Mouse (Mus musculus) heart, embryonic 16.5 days (tissue): Measurements from ENCODE around the gene Dhx40. TPM values are rescaled to one million over a fixed set of nuclear protein-coding genes. Genes with fewer than 3 reads are reported as not detected.
"Not testable (repeated sequence)": the region's sequence is repeated elsewhere in the genome, so short reads cannot be mapped to it uniquely, and the experiment has no call there.

ENCODE experiments used
- ATAC-seq: fragments of 200-750 bp; cut with Nextera tagmentation; replicated peaks from 2 replicates; pipeline ENCODE4 v1.8.0; 2017; ENCODE audit warnings: moderate number of reproducible peaks; ENCODE audit not compliant: insufficient read depth, low FRiP score; ENCODE audit errors: extremely low read depth
- H3K27ac ChIP-seq: fragments of 300-500 bp; sonication (generic); 2 replicates; pipeline ENCODE4 v1.5.1; 2014; ENCODE audit warnings: mild to moderate bottlenecking, low read length, control low read depth, moderate library complexity
- H3K27me3 ChIP-seq: fragments of 300-500 bp; sonication (generic); 2 replicates; pipeline ENCODE4 v1.6.1; 2014; ENCODE audit warnings: low read length, mixed read lengths; ENCODE audit not compliant: control insufficient read depth, insufficient read depth
- H3K36me3 ChIP-seq: fragments of 300-500 bp; sonication (generic); 2 replicates; pipeline ENCODE4 v1.6.1; 2014; ENCODE audit not compliant: control insufficient read depth, insufficient read depth
- H3K4me1 ChIP-seq: fragments of 300-500 bp; sonication (generic); 2 replicates; pipeline ENCODE4 v1.6.1; 2014; ENCODE audit warnings: low read length, mixed read lengths; ENCODE audit not compliant: control insufficient read depth, insufficient read depth
- H3K4me2 ChIP-seq: fragments of 300-500 bp; sonication (generic); 2 replicates; pipeline ENCODE4 v1.6.1; 2014; ENCODE audit warnings: low read depth, mild to moderate bottlenecking, control low read depth, low read length
- H3K4me3 ChIP-seq: fragments of 300-500 bp; sonication (generic); 2 replicates; pipeline ENCODE4 v1.5.1; 2014; ENCODE audit warnings: mild to moderate bottlenecking, control low read depth, low read length
- H3K9ac ChIP-seq: fragments of 300-500 bp; sonication (generic); 2 replicates; pipeline ENCODE4 v1.6.1; 2014; ENCODE audit warnings: low read length, control low read depth
- H3K9me3 ChIP-seq: fragments of 300-500 bp; sonication (generic); replicated peaks from 2 replicates; pipeline ENCODE4 v1.6.1; 2016; ENCODE audit warnings: low read length; ENCODE audit not compliant: control insufficient read depth
- WGBS: fragments of 180-500 bp; shearing (Covaris S2); extraction: QIAGEN DNeasy Blood & Tissue Kit; methylation state at CpG from one replicate; pipeline ENCODE4 v1.1.7; 2014; 5-methylcytosine and 5-hydroxymethylcytosine counted together
- polyA plus RNA-seq: library from polyadenylated mRNA; unstranded; fragments of >200 nt; fragmentation: Nextera tagmentation; extraction: Ambion mirVana; gene quantifications from 2 replicates; pipeline ENCODE4 v1.2.1, GENCODE M21; 2015

The Dhx40 gene
- polyA plus RNA-seq, 1 experiment from 2014 or later: 16.1 TPM

DNA sequence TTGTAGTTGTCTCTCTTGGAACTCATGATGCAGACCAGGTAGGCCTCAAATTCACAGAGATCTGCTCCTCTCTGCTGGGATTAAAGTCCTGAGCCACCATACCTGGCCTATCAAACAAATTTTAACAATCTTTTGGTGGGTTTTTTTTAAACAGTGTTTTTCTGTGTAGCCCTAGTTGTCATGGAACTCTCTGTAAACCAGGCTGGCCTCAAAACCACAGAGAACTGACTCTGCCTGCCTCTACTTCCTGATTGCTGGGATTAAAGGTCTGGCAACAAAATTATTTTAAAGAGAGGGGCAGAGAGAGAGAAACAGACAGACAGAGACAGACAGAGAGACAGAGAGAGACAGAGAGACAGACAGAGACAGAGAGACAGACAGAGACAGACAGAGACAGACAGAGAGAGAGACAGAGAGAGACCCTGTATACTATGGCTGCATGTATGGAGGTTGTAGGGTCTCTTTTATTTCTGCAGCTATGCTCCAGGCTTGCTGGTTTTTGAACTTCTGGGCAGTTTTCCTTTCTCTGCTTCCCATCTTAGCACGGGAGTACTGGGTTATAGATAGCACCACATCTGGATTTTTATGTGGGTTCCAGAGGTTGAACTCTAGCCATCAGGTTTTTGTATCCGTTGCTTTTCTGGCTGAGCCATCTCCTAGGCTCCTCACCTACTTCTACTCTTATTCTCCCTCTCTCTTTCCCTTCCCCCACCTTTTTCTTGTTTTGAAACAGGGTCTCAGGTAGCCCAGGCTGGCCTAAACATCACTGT lies 20.1 kb upstream of the Dhx40 start:
- H3K4me1 ChIP-seq: peaks cover 6% of the 10 kb centered on the region
- no peaks in the 10 kb centered on the region for H3K27me3 ChIP-seq
- WGBS: 83% methylated on average over 2 of the region's 2 CpGs
- no peak overlapping the region for H3K4me2 ChIP-seq
- no peaks in the 10 kb centered on the region for H3K36me3 ChIP-seq
- no peaks in the 10 kb centered on the region for H3K9me3 ChIP-seq
- peak overlapping the region; percentile 69 for H3K27ac ChIP-seq
- ATAC-seq: no peak
- H3K4me3 ChIP-seq: no peak overlapping the region
- no peak overlapping the region for H3K9ac ChIP-seq

- ATAC-seq: no peak
- 93% methylated on average over 6 of the region's 7 CpGs for WGBS
Observed at GRCm38 (mm10) chr11:86824433-86824832, 16.9 kb upstream of the Dhx40 start.

DNA sequence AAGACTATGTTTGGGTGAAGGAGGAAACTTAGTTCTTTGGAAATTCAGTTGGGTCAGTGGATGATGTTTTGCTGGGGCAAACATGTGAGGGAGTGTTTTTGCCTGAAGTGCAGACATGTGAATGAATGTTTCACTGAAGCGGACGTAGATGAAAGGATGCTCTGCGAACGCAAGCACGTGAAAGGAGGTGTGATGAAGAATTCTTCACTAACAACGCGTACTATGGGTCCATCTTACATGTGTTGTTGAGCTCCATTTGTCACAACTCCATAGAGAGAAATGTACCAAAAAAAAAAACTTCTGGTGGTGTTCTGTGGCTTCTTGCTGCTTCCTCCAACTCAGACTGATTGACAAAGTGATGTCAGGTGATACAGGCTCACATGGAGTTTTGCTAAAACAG lies 15.0 kb upstream of the Dhx40 start:
- H3K27me3 ChIP-seq: no peaks in the 10 kb centered on the region
- WGBS: 83% methylated on average over 7 of the region's 7 CpGs
- no peak overlapping the region for H3K9ac ChIP-seq
- no peak overlapping the region for H3K4me3 ChIP-seq
- H3K27ac ChIP-seq: no peak overlapping the region
- no peaks in the 10 kb centered on the region for H3K9me3 ChIP-seq
- no peaks in the 10 kb centered on the region for H3K4me1 ChIP-seq
- no peak for ATAC-seq
- no peak overlapping the region for H3K4me2 ChIP-seq
- H3K36me3 ChIP-seq: no peaks in the 10 kb centered on the region

More at GRCm38 (mm10) chr11:86824433-86824832, 16.9 kb upstream of the Dhx40 start:
- H3K27ac ChIP-seq: no peak overlapping the region
- peaks cover 6% of the 10 kb centered on the region for H3K4me1 ChIP-seq
- no peaks in the 10 kb centered on the region for H3K9me3 ChIP-seq
- H3K36me3 ChIP-seq: no peaks in the 10 kb centered on the region
- H3K4me3 ChIP-seq: no peak overlapping the region
- H3K27me3 ChIP-seq: no peaks in the 10 kb centered on the region
- no peak overlapping the region for H3K4me2 ChIP-seq
- no peak overlapping the region for H3K9ac ChIP-seq

DNA sequence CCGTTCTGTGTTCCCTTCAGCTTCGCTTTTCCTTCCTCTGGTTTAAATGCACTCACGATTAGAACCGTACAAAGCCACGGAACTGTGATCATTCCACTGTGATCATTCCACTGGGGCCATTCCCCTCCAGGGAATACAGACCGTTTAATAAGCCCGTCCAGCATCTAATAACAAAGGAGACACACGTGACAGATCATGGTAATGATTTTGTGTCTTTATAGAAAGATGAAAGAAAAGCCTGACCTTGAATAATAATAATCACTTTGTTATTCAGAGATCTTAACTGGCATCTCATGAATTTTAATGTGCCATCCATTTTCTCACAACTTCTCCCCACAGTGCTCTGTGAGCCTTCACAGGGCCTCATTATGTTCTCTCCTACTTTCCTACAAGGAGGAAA lies 12.0 kb upstream of the Dhx40 start:
- Histone ChIP-seq H3K9me3 (no peaks in the 10 kb centered on the region), H3K27ac (no peak overlapping the region), H3K9ac (no peak overlapping the region), H3K4me1 (no peaks in the 10 kb centered on the region), H3K36me3 (no peaks in the 10 kb centered on the region), H3K27me3 (no peaks in the 10 kb centered on the region), H3K4me2 (no peak overlapping the region), H3K4me3 (no peak overlapping the region)
- 76% methylated on average over 8 of the region's 8 CpGs for WGBS
- no peak for ATAC-seq

GRCm38 (mm10) chr11:86818928-86819327 lies 11.4 kb upstream of the Dhx40 start:
- H3K27me3 ChIP-seq: no peaks in the 10 kb centered on the region
- H3K9me3 ChIP-seq: no peaks in the 10 kb centered on the region
- H3K4me3 ChIP-seq: no peak overlapping the region
- no peak overlapping the region for H3K27ac ChIP-seq
- WGBS: 85% methylated on average over 2 of the region's 2 CpGs
- no peak overlapping the region for H3K4me2 ChIP-seq
- no peak for ATAC-seq
- no peak overlapping the region for H3K9ac ChIP-seq
- no peaks in the 10 kb centered on the region for H3K4me1 ChIP-seq
- no peaks in the 10 kb centered on the region for H3K36me3 ChIP-seq

GRCm38 (mm10) chr11:86816288-86816687 lies 8.7 kb upstream of the Dhx40 start:
- H3K4me3 ChIP-seq, H3K9me3 ChIP-seq, ATAC-seq, H3K4me2 ChIP-seq, H3K27me3 ChIP-seq, H3K9ac ChIP-seq, H3K4me1 ChIP-seq, H3K27ac ChIP-seq, H3K36me3 ChIP-seq: not testable (repeated sequence)
- WGBS: 72% methylated on average over 3 of the region's 3 CpGs

DNA sequence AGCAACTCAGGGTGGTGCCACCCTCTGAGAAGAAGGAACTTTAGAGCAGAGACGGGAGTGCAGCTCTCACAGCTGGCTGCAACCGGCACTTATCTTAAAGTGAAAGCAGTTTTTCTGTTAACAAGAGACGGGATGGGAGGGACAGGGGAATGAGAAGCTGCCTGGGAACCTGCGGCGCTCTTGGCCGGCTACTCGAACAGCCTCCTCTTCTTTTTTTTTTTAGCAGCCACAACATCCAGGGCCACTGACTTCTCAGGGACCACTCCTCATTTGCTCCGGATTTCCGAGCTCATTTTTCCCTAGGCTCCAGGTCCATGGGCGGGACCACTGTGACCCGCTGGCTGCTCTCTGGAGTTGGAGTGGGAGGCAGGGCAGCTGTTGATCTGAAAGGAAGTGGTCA lies 6.9 kb upstream of the Dhx40 start:
- WGBS: 4% methylated on average over 4 of the region's 11 CpGs
- not testable (repeated sequence) for H3K27me3 ChIP-seq, H3K4me2 ChIP-seq, H3K9me3 ChIP-seq, H3K4me3 ChIP-seq, H3K27ac ChIP-seq, ATAC-seq, H3K36me3 ChIP-seq, H3K9ac ChIP-seq, H3K4me1 ChIP-seq

DNA sequence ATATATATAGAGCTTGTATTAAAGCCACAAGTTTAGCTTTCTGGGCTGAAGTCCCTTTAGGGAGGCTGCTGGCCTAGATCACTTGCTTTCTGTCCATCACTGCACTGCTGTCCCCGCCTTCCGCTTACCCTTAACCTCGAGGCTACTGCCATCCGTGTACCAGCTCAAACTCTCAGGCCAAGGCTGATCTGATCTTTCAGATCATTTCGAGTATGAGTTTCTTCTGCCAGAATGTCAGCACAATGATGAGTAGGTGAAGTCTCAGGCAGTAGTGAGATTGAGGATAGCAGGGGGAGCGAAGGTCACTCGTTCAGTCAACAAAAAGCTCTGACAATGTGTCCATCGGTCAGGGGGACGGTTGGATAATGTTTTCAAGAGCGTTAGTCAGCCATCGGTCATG lies 5.7 kb upstream of the Dhx40 start:
- 55% methylated on average over 5 of the region's 11 CpGs for WGBS
- H3K27ac ChIP-seq, H3K4me1 ChIP-seq, H3K36me3 ChIP-seq, H3K27me3 ChIP-seq, H3K9ac ChIP-seq, H3K4me2 ChIP-seq, ATAC-seq, H3K9me3 ChIP-seq, H3K4me3 ChIP-seq: not testable (repeated sequence)

DNA sequence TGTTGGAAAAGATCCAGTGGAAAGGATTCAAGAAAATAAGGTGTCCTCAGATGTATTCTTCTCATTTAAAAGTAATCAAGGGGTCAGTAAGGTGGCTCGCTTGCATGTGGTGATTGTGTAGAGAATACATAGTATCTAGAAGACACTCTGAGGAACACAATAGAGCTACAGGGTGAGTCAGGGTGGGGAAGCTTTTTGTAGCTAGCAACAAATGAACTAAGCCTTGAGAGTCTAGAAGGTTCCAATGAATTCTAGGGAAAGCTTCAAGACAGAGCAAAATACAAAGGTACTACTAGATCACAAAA lies 3.7 kb upstream of the Dhx40 start:
- ATAC-seq: no peak
- Histone ChIP-seq H3K4me2 (no peak overlapping the region), H3K4me1 (peaks cover 5% of the 10 kb centered on the region; the same call in 1 of the 2 replicates), H3K4me3 (no peak overlapping the region), H3K27me3 (no peaks in the 10 kb centered on the region), H3K9ac (no peak overlapping the region), H3K9me3 (no peaks in the 10 kb centered on the region), H3K27ac (no peak overlapping the region), H3K36me3 (no peaks in the 10 kb centered on the region)
- WGBS: 89% methylated on average over 1 of the region's 1 CpGs
